Mouse (Mus musculus) MEL (cell line): ENCODE measurements around the gene Dync1h1. TPM values are rescaled to one million over a fixed set of nuclear protein-coding genes. Genes with fewer than 3 reads are reported as not detected.
A peak's percentile ranks its signal among the peaks of the same experiment; 100 is the strongest.

ENCODE experiments used
- DNase-seq: peaks from one replicate; pipeline ENCODE4 v3.0.0; 2011; ENCODE audit warnings: low read depth, low spot score
- H3K27ac ChIP-seq: 2 replicates; pipeline ENCODE4 v1.5.1; 2012; ENCODE audit warnings: low read depth, mild to moderate bottlenecking, control low read depth, low read length, moderate library complexity; ENCODE audit not compliant: control insufficient read depth
- H3K27me3 ChIP-seq, 2 experiments: fragments of 150-350 bp in 1 of 2; sonication (generic) in 1 of 2; 2 replicates each; pipeline ENCODE4 v1.6.1; 2012; ENCODE audit warnings: low read length in 2 of 2, mild to moderate bottlenecking in 2 of 2, improper control_type of control experiment in 1 of 2, moderate library complexity in 1 of 2; ENCODE audit not compliant: insufficient read depth in 2 of 2, control insufficient read depth in 1 of 2
- H3K36me3 ChIP-seq, 2 experiments: 2 replicates each; pipeline ENCODE4 v1.6.1; 2012 to 2014; ENCODE audit warnings: low read length in 2 of 2, improper control_type of control experiment in 1 of 2, inconsistent platforms in 1 of 2, mild to moderate bottlenecking in 1 of 2; ENCODE audit not compliant: insufficient read depth in 2 of 2, control insufficient read depth in 1 of 2
- H3K4me1 ChIP-seq, 2 experiments: fragments of 150-350 bp in 1 of 2; sonication (generic) in 1 of 2; 2 replicates each; pipeline ENCODE4 v1.6.1; 2012; ENCODE audit warnings: low read length in 2 of 2, improper control_type of control experiment in 1 of 2, mild to moderate bottlenecking in 1 of 2; ENCODE audit not compliant: insufficient read depth in 2 of 2, control insufficient read depth in 1 of 2
- H3K4me3 ChIP-seq, 2 experiments: fragments of 150-350 bp in 1 of 2; sonication (generic) in 1 of 2; 2 replicates each; pipeline ENCODE4 v1.5.1; 2012; ENCODE audit warnings: low read depth in 2 of 2, low read length in 2 of 2, mild to moderate bottlenecking in 2 of 2, moderate library complexity in 2 of 2, control low read depth in 1 of 2, improper control_type of control experiment in 1 of 2; ENCODE audit not compliant: control insufficient read depth in 1 of 2, insufficient read depth in 1 of 2
- H3K79me2 ChIP-seq: 2 replicates; pipeline ENCODE4 v1.6.1; 2012; ENCODE audit warnings: mild to moderate bottlenecking, low read length, moderate library complexity; ENCODE audit not compliant: control insufficient read depth, poor library complexity, insufficient read depth
- H3K9ac ChIP-seq: 2 replicates; pipeline ENCODE4 v1.6.1; 2012; ENCODE audit warnings: low read depth, mild to moderate bottlenecking, control low read depth, low read length, moderate library complexity; ENCODE audit not compliant: control insufficient read depth, poor library complexity, severe bottlenecking
- H3K9me3 ChIP-seq: fragments of 150-350 bp; sonication (generic); replicated peaks from 2 replicates; pipeline ENCODE4 v1.6.1; 2012; ENCODE audit warnings: mild to moderate bottlenecking, low read length, improper control_type of control experiment, moderate library complexity; ENCODE audit not compliant: insufficient read depth
- BHLHE40 ChIP-seq: IDR thresholded peaks from 2 replicates; pipeline ENCODE4 v1.6.1; 2012; ENCODE audit warnings: low read depth, mild to moderate bottlenecking, inconsistent platforms, low read length, improper control_type of control experiment, borderline replicate concordance
- CHD1 ChIP-seq: IDR thresholded peaks from 2 replicates; pipeline ENCODE4 v1.6.1; 2012; ENCODE audit warnings: low read depth, mild to moderate bottlenecking, inconsistent platforms, low read length, improper control_type of control experiment
- CTCF ChIP-seq, 3 experiments: IDR thresholded peaks in 2 of 3; conservative IDR thresholded peaks in 1 of 3; 2 replicates each; pipeline ENCODE4 v1.5.1; 2011 to 2012; ENCODE audit warnings: low read length in 3 of 3, low read depth in 2 of 3, mild to moderate bottlenecking in 2 of 3, improper control_type of control experiment in 1 of 3, inconsistent platforms in 1 of 3, mixed read lengths in 1 of 3, moderate library complexity in 1 of 3; ENCODE audit not compliant: control insufficient read depth in 1 of 3, insufficient read depth in 1 of 3, poor library complexity in 1 of 3, severe bottlenecking in 1 of 3
- ELF1 ChIP-seq: IDR thresholded peaks from 2 replicates; pipeline ENCODE4 v1.6.1; 2014; ENCODE audit warnings: low read depth, mild to moderate bottlenecking, inconsistent platforms, low read length, improper control_type of control experiment, moderate library complexity
- EP300 ChIP-seq, 2 experiments: IDR thresholded peaks; 2 replicates each; pipeline ENCODE4 v1.6.1; 2011; ENCODE audit warnings: improper control_type of control experiment in 2 of 2, low read length in 2 of 2, low read depth in 1 of 2, mild to moderate bottlenecking in 1 of 2
- ETS1 ChIP-seq: IDR thresholded peaks from 2 replicates; pipeline ENCODE4 v1.6.1; 2012; ENCODE audit warnings: low read depth, mild to moderate bottlenecking, inconsistent platforms, low read length, improper control_type of control experiment, moderate library complexity
- HCFC1 ChIP-seq: IDR thresholded peaks from 2 replicates; pipeline ENCODE4 v1.6.1; 2012; ENCODE audit warnings: low read depth, mild to moderate bottlenecking, inconsistent platforms, low read length, improper control_type of control experiment, moderate library complexity
- JUND ChIP-seq: IDR thresholded peaks from 2 replicates; pipeline ENCODE4 v1.6.1; 2011; ENCODE audit warnings: low read depth, mild to moderate bottlenecking, improper control_type of control experiment, low read length
- MAX ChIP-seq: IDR thresholded peaks from 2 replicates; pipeline ENCODE4 v1.6.1; 2011; ENCODE audit warnings: low read length, improper control_type of control experiment
- MYC ChIP-seq: IDR thresholded peaks from 2 replicates; pipeline ENCODE4 v1.6.1; 2011; ENCODE audit warnings: low read depth, mild to moderate bottlenecking, low read length, improper control_type of control experiment, moderate library complexity
- NELFE ChIP-seq: IDR thresholded peaks from 2 replicates; pipeline ENCODE4 v1.6.1; 2011; ENCODE audit warnings: low read depth, low read length, improper control_type of control experiment
- NRF1 ChIP-seq: IDR thresholded peaks from 2 replicates; pipeline ENCODE4 v1.6.1; 2014; ENCODE audit warnings: low read depth, mild to moderate bottlenecking, inconsistent platforms, low read length, improper control_type of control experiment, moderate library complexity; ENCODE audit not compliant: poor library complexity, insufficient read depth, severe bottlenecking
- POLR2A ChIP-seq, 2 experiments: IDR thresholded peaks; 2 replicates each; pipeline ENCODE4 v1.6.1; 2011 to 2012; ENCODE audit warnings: low read length in 2 of 2, mild to moderate bottlenecking in 2 of 2, control low read depth in 1 of 2, improper control_type of control experiment in 1 of 2, low read depth in 1 of 2, moderate library complexity in 1 of 2; ENCODE audit not compliant: control insufficient read depth in 1 of 2, insufficient read depth in 1 of 2, poor library complexity in 1 of 2
- RAD21 ChIP-seq: IDR thresholded peaks from 2 replicates; pipeline ENCODE4 v1.6.1; 2011; ENCODE audit warnings: mild to moderate bottlenecking, low read depth, low read length, improper control_type of control experiment
- SMC3 ChIP-seq: IDR thresholded peaks from 2 replicates; pipeline ENCODE4 v1.6.1; 2011; ENCODE audit warnings: low read depth, low read length, improper control_type of control experiment
- TAL1 ChIP-seq: IDR thresholded peaks from 2 replicates; pipeline ENCODE4 v1.6.1; 2012; ENCODE audit warnings: mild to moderate bottlenecking, inconsistent platforms, low read length, moderate library complexity, mixed read lengths
- TBP ChIP-seq: IDR thresholded peaks from 2 replicates; pipeline ENCODE4 v1.8.0; 2011; ENCODE audit warnings: low read depth, low read length, improper control_type of control experiment
- UBTF ChIP-seq: IDR thresholded peaks from 2 replicates; pipeline ENCODE4 v1.6.1; 2012; ENCODE audit warnings: low read depth, mild to moderate bottlenecking, inconsistent platforms, low read length, improper control_type of control experiment, moderate library complexity, borderline replicate concordance; ENCODE audit not compliant: insufficient read depth
- ZC3H11A ChIP-seq: IDR thresholded peaks from 2 replicates; pipeline ENCODE4 v1.6.1; 2012; ENCODE audit warnings: low read depth, mild to moderate bottlenecking, inconsistent platforms, low read length, improper control_type of control experiment
- ZMIZ1 ChIP-seq: IDR thresholded peaks from 2 replicates; pipeline ENCODE4 v1.6.1; 2012; ENCODE audit warnings: low read depth, mild to moderate bottlenecking, inconsistent platforms, low read length, improper control_type of control experiment, moderate library complexity
- ZNF384 ChIP-seq: IDR thresholded peaks from 2 replicates; pipeline ENCODE4 v1.6.1; 2012; ENCODE audit warnings: low read depth, mild to moderate bottlenecking, inconsistent platforms, low read length, improper control_type of control experiment
- polyA plus RNA-seq, 2 experiments: library from polyadenylated mRNA; stranded (reverse) in 1 of 2; unstranded in 1 of 2; fragments of >175 nt in 1 of 2; fragments of >200 nt in 1 of 2; gene quantifications; 2 replicates each; pipeline versions ENCODE4 v1.2.1 to v1.2.4; 2012; ENCODE audit warnings: low replicate concordance in 2 of 2, low read depth in 1 of 2; ENCODE audit not compliant: insufficient read length in 2 of 2, insufficient read depth in 1 of 2, missing spikeins in 1 of 2
- total RNA-seq: library from RNA; depleted of rRNA; stranded (reverse); fragments of 300-350 nt; gene quantifications from 2 replicates; pipeline ENCODE4 v1.2.3, GENCODE M21; 2012

The Dync1h1 gene
- total and polyA plus RNA-seq, 3 experiments, result 98.2 to 230 (median 157) TPM

GRCm38 (mm10) chr12:110702556-110702955 is 101.3 kb downstream of the Dync1h1 start, which contains the start of gene Hsp90aa1 (continued):
- no peak; the same call in 1 of the 2 replicates for TF ChIP-seq BHLHE40
- no peak; a peak in 1 of 4 replicates for TF ChIP-seq EP300 (IDR thresholded peaks at IDR 0.05; ENCODE audit: low read depth in 1 of 2, low read length in 2 of 2)
- 0 out of 2 replicates have a peak, but pooled peaks have one; percentile 47 for TF ChIP-seq CHD1
- TF ChIP-seq MAX, result 0 out of 2 replicates have a peak, but pooled peaks have one; percentile 25
- TF ChIP-seq MYC, result no peak
- TF ChIP-seq ELF1, result no peak
- TF ChIP-seq ZMIZ1, result no peak
- TF ChIP-seq ZC3H11A, result no peak

GRCm38 (mm10) chr12:110703008-110703471 is 101.8 kb downstream of the Dync1h1 start:
- Histone ChIP-seq H3K9me3 (no peaks in the 10 kb centered on the region), H3K4me3 (peak overlapping the region; percentile 43 to 50), H3K4me1 (peaks cover 21 to 41% of the 10 kb centered on the region in 2 experiments), H3K27ac (peak overlapping the region; percentile 77), H3K79me2 (no peaks in the 10 kb centered on the region; the same call in 1 of the 2 replicates), H3K36me3 (peaks cover 0 to 38% of the 10 kb centered on the region in 2 experiments; a peak in 2 of 4 replicates), H3K27me3 (no peaks in the 10 kb centered on the region), H3K9ac (peak overlapping the region; percentile 59)
- peak; percentile 77 for TF ChIP-seq SMC3
- TF ChIP-seq HCFC1, result peak; percentile 45; the same call in 1 of the 2 replicates
- no peak for TF ChIP-seq MYC
- TF ChIP-seq NELFE, result no peak
- TF ChIP-seq TAL1, result peak; percentile 22; the same call in 1 of the 2 replicates
- 0 out of 2 replicates have a peak, but pooled peaks have one; percentile 16 for TF ChIP-seq JUND
- peak; percentile 91 for TF ChIP-seq RAD21
- TF ChIP-seq ZC3H11A, result peak; percentile 68
- TF ChIP-seq ETS1, result peak; percentile 68
- peak in 1 of 2 experiments; percentile 25; a peak in 2 of 4 replicates for TF ChIP-seq EP300 (IDR thresholded peaks at IDR 0.05; ENCODE audit: low read depth in 1 of 2, low read length in 2 of 2)
- TF ChIP-seq ZNF384, result 0 out of 2 replicates have a peak, but pooled peaks have one; percentile 3
- TF ChIP-seq UBTF, result 0 out of 2 replicates have a peak, but pooled peaks have one; percentile 69
- TF ChIP-seq CTCF (IDR thresholded peaks at IDR 0.05 in 2 of 3, conservative IDR thresholded peaks at IDR 0.05 in 1 of 3; ENCODE audit: control insufficient read depth in 1 of 3, insufficient read depth in 1 of 3, low read depth in 2 of 3, low read length in 3 of 3, poor library complexity in 1 of 3, severe bottlenecking in 1 of 3), result peak; percentile 94 to 97 (median 96)
- peak in 1 of 2 experiments; percentile 32; a peak in 1 of 4 replicates for TF ChIP-seq POLR2A (IDR thresholded peaks at IDR 0.05; ENCODE audit: control insufficient read depth in 1 of 2, insufficient read depth in 1 of 2, low read depth in 1 of 2, low read length in 2 of 2, poor library complexity in 1 of 2)
- no peak; the same call in 1 of the 2 replicates for TF ChIP-seq TBP
- TF ChIP-seq NRF1, result no peak
- no peak for TF ChIP-seq ELF1
- DNase-seq, result peak; percentile 94
